Mouse (Mus musculus): ENCODE data around the gene Engase. TPM values are rescaled to one million over a fixed set of nuclear protein-coding genes. Genes with fewer than 3 reads are reported as not detected.
A peak's percentile ranks its signal among the peaks of the same experiment; 100 is the strongest.

Engase gene
- total RNA-seq, 2 experiments from 2014 or later: 13.3 to 14.1 TPM

GRCm38 (mm10) chr11:118453886-118454671, 22.6 kb upstream of the Engase start:
- no peak for DNase-seq (ENCODE audit: low spot score in 2 of 2)

- no peak for DNase-seq (ENCODE audit: low spot score in 2 of 2)
Measured at GRCm38 (mm10) chr11:118455788-118456187, 20.8 kb upstream of the Engase start.

- peak; percentile 51 to 52 for DNase-seq (ENCODE audit: low spot score in 2 of 2)
Measured at GRCm38 (mm10) chr11:118456937-118457336, 19.7 kb upstream of the Engase start.

- DNase-seq (ENCODE audit: low spot score in 2 of 2): no peak
Measured at GRCm38 (mm10) chr11:118459051-118459450, 17.6 kb upstream of the Engase start.

GRCm38 (mm10) chr11:118459536-118459935, 17.1 kb upstream of the Engase start:
- DNase-seq (ENCODE audit: low spot score in 2 of 2): no peak

- DNase-seq (ENCODE audit: low spot score in 2 of 2): no peak
Measured at GRCm38 (mm10) chr11:118460280-118460679, 16.3 kb upstream of the Engase start.

GRCm38 (mm10) chr11:118467441-118468035, 9.1 kb upstream of the Engase start:
- DNase-seq (ENCODE audit: low spot score in 2 of 2): no peak

- no peak for DNase-seq (ENCODE audit: low spot score in 2 of 2)
Measured at GRCm38 (mm10) chr11:118469509-118470160, 7.0 kb upstream of the Engase start.

GRCm38 (mm10) chr11:118470234-118470966, 6.2 kb upstream of the Engase start:
- no peak for DNase-seq (ENCODE audit: low spot score in 2 of 2)

GRCm38 (mm10) chr11:118471676-118472075, 5.0 kb upstream of the Engase start:
- no peak for DNase-seq (ENCODE audit: low spot score in 2 of 2)

GRCm38 (mm10) chr11:118473161-118473560, 3.5 kb upstream of the Engase start:
- no peak for DNase-seq (ENCODE audit: low spot score in 2 of 2)

- no peak for DNase-seq (ENCODE audit: low spot score in 2 of 2)
Measured at GRCm38 (mm10) chr11:118473842-118474500, 2.7 kb upstream of the Engase start.

- DNase-seq (ENCODE audit: low spot score in 2 of 2): no peak
Measured at GRCm38 (mm10) chr11:118475496-118476083, 1.0 kb upstream of the Engase start.

- no peak for DNase-seq (ENCODE audit: low spot score in 2 of 2)
Measured at GRCm38 (mm10) chr11:118479776-118480175, 3.1 kb downstream of the Engase start.

GRCm38 (mm10) chr11:118481231-118481630, 4.6 kb downstream of the Engase start:
- DNase-seq (ENCODE audit: low spot score in 2 of 2): no peak

- DNase-seq (ENCODE audit: low spot score in 2 of 2): no peak
Measured at GRCm38 (mm10) chr11:118481751-118482150, 5.1 kb downstream of the Engase start.

GRCm38 (mm10) chr11:118484169-118484568, 7.5 kb downstream of the Engase start:
- no peak for DNase-seq (ENCODE audit: low spot score in 2 of 2)

GRCm38 (mm10) chr11:118485338-118485737, 8.7 kb downstream of the Engase start:
- DNase-seq (ENCODE audit: low spot score in 2 of 2): no peak

- no peak for DNase-seq (ENCODE audit: low spot score in 2 of 2)
Measured at GRCm38 (mm10) chr11:118485780-118486179, 9.2 kb downstream of the Engase start.

- no peak for DNase-seq (ENCODE audit: low spot score in 2 of 2)
Measured at GRCm38 (mm10) chr11:118486281-118486680, 9.7 kb downstream of the Engase start.
